Mouse (Mus musculus): ENCODE results near the gene Ifi35.

DNA sequence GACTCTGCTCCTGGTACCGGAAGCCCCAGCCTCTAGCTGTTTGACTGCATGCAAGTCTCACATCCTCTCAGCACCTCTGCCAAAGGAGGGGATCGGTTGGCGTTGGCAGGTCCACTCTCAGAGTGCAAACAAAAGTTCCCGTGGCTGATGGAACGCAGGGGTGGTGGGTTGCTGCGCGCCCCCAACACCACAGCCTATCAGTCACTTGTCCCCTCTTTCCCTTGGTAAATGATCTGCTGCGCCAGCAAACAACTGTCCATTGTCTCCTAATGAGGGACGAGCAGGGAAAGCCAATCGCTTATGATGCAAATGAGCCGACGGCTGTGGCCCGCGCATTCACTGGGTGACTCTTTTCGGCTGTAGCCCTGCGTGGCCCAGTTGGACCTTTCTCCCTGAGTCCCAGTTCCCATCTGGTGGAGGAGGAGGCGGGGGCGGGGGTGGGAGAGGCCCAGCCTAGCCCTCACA is 31.0 kb downstream of the Ifi35 start:
- TF ChIP-seq POLR2A (IDR thresholded peaks at IDR 0.05; ENCODE audit: low read depth, low read length) (no peak), CTCF (IDR thresholded peaks at IDR 0.05; ENCODE audit: borderline replicate concordance, insufficient read depth, low read length) (no peak)

All from embryonic fibroblast, embryonic 13.5 days (primary cell).